Mouse (Mus musculus): ENCODE measurements around the gene Trim44. TPM values are rescaled to one million over a fixed set of nuclear protein-coding genes. Genes with fewer than 3 reads are reported as not detected.

The Trim44 gene
- total RNA-seq, 2 experiments from 2014 or later, result 34.0 to 37.2 TPM

DNA sequence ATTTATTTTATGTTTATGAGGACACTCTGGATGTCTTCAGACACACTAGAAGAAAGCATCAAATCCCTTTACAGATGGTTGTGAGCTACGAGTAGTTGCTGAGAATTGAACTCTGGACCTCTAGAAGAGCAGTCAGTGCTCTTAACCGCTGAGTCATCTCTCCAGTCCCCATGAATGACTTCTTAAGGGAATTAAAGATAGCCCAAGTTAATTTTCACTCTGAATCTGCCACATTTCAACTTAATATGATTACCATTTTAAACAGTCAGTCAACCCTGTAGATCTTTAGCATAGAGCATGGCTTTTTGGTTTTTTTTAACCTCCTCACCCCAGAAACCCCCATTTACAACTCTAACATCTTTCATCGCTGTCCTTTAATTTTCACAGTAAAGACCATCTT, 2.1 kb upstream of the Trim44 start:
- no peak for ATAC-seq (replicated peaks; ENCODE audit: low FRiP score, low TSS enrichment, poor library complexity, severe bottlenecking)

DNA sequence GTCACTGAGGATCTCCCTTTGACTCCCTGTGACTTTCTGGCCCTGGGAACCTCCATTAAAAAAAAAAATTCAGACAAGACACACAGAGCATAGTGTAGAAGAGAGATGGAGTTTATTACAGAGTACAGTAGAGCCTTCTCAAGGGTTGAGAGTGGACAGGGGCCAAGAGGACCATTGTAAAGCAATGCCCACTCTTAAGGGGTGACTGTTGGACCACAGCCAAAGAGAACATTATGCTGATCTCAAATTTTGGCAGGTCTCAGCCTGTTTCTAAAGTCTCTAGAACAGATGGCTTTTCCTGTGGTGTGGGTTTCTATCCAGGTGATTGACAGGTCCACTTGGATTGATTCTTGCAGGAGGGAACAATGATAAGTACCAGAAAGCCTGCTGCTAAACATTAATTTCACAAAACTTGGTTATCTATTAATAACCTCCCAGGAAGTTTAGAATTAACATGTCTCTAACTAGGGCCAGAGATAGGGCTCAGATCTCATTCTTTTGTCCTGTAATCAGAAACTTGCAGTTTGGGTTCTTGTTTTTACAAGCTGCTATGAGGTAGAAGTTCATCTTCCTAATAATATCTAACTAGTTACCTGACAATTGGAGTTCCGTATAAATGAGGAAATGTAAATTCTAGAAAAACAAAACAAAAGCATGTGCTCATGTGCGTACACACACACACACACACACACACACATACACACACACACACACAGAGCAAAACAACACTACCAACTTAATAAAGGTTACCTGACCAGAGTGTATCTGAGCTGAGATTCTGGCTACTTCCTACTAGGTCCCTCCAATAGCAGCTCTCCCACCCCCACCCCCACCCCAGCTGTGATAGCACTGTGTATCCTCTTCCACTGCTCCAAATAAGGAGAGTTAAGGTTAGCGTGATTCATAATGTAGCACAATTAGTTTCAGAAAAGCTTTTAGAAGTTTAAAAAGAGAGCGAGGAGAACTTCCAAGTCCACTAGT, 1.0 kb downstream of the Trim44 start:
- 0 out of 2 replicates have a peak, but pooled peaks have one; percentile 33 for ATAC-seq (replicated peaks; ENCODE audit: low FRiP score, low TSS enrichment, poor library complexity, severe bottlenecking)

DNA sequence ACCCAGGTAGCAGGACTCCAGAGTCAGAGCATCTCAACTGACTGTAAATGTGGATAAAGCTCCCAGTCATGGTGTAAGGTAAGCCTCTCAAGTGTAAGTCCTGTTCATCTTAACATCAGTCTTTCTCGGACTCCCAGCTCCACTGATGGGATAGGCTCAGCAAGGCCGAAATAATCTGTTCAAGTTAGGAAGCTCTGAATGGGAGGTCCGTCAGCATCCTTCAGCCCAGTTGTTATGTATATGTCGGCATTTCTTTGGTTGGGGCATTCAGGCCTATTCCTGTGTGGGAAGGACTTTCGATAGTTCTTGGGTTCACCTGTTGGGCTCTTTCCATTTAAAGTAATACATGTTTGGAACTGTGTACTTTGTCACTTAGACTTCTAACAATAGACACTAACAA, 3.6 kb downstream of the Trim44 start:
- ATAC-seq (replicated peaks; ENCODE audit: low FRiP score, low TSS enrichment, poor library complexity, severe bottlenecking), result no peak

DNA sequence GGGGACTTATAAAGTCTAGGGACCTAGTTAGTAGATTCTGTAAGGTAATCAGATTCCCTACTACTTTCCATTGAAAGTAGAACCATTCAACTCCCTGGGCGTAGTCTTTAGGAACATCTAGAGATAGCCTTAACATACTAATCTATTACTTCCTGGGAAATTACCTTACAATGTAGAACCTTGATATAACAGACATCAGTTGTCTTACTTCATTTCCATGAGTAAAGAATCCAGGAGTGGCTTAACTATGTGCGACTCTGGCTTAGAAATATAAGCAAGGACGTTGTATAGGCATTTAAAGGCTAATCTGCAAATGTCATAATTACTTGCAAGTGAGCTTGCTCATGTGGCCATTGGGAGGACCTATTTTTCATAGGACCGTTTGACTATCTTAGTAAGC, 4.3 kb downstream of the Trim44 start:
- ATAC-seq (replicated peaks; ENCODE audit: low FRiP score, low TSS enrichment, poor library complexity, severe bottlenecking), result no peak

DNA sequence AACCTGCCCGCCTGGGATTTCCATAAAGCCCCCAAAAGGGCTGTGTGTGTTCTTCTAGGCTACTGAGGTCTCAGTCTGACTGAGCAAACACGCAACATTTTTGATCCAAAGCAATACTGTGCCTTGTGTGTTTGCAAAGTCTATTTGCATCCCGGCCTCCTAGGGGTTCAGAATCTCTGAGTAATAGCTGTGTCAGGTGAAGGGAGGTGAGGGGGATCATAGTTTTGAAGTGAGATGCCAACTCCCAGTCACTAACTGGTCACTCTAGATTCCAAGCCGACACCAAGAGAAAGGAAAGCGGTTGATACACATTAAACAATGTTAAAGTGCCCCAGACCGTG, 6.3 kb downstream of the Trim44 start:
- no peak for ATAC-seq (replicated peaks; ENCODE audit: low FRiP score, low TSS enrichment, poor library complexity, severe bottlenecking)

DNA sequence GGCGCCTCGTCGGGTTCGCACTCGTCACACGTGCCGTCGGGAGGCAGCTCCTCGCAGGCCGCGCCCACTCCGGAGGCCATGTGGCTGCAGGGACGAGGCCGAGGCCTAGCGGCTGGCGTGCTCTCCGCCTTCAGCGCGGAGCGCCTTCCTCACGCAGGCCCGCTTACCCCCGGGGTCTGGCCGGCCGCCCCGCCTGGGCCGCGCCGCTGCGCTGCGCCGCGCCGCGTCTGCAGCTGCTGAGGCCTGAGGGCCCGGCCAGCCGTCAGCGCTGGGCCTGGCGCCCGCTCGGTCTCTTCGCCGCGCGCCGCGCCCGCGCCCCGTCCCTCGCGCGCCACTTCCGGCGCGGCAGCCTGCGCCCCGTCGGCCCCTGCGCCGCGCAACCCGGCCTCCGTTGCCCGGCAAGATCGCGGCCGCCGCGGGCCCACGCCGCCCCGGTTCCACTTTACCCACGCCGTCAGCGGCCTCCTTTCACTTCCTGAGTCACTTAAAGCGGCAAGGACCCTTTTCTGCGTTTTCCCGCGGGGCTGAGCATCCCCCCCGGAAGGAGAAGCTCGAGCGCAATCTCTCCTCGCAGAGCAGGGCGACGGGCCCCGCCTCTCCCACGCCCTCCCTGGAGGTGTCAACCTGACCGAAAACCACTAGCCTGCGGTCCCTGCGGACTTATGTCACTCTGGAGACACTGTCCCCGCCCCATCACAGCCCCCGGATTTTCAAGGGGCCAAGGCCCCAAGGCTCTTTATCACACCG, 6.8 kb downstream of the Trim44 start:
- ATAC-seq (replicated peaks; ENCODE audit: low FRiP score, low TSS enrichment, poor library complexity, severe bottlenecking), result peak; percentile 95

DNA sequence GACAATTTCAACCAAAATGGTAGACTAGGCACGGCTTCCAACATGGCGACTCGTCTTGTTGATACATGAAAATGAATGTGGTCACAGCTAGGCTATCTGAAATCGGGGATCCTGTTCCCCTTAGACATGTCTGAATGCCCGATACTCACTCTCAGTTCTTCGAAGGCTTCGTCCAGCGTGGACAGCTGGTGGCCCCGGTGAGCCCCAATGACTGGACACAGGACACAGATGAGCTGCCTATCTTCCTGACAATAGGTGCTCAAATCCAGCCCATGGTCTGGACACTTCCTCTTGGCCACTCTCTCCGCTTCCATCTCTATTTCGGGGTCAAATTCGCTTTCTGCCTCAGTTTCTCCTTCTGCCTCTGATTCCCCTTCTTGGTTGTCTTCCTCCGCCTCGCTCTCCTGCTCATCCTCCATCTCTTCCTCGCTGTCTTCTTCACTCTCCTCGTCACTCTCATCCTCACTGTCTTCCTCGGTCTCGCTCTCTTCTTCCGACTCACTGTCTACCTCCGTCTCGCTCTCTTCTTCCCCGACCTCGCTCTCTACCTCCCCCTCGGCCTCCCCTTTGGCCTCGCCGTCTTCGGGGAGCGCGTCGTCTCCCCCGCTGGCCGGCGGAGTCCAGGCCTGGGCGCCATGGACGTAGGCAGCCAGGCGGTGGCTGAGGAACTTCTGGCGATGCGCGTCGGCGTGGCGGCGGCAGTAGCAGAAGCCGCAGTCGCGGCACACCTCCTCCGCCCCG, 7.6 kb downstream of the Trim44 start:
- no peak for ATAC-seq (replicated peaks; ENCODE audit: low FRiP score, low TSS enrichment, poor library complexity, severe bottlenecking)

DNA sequence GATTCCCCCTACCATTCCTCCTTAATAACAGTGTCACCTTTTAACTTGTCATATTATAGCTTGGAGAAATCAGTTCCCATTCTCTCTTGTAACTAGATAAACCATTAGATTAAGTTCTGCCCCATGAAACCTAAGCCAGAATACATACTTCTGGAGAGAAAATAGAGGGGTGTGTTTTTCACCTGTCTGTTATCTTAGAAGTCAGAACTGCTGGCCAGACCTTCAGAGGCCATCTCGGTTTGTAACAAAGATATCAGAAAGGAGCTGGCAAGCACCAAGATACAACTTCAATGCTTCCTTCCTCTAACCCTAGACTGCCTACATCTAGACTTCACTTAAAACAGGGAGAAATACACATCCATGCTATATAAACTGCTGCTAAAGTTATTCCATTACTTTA, 11.1 kb downstream of the Trim44 start:
- ATAC-seq (replicated peaks; ENCODE audit: low FRiP score, low TSS enrichment, poor library complexity, severe bottlenecking), result 0 out of 2 replicates have a peak, but pooled peaks have one; percentile 15

DNA sequence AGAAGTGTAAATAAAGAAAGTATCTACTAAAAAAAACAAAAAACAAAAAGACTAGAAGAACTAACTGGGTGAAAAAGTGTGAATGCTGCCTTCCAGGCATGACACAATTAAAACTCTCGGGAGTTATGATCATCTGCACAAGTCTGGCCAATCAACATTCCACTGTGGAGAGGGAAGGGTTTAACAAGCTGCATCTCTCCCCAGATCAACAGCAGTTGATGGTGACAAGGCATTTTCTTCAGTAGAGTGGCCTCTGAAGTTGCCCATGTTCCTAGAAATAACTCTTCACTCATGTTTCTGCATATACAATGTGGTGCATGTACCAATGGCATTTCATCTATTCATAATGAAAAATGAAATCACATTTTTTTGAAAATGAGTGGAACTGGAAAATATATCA, 14.2 kb downstream of the Trim44 start:
- no peak for ATAC-seq (replicated peaks; ENCODE audit: low FRiP score, low TSS enrichment, poor library complexity, severe bottlenecking)

DNA sequence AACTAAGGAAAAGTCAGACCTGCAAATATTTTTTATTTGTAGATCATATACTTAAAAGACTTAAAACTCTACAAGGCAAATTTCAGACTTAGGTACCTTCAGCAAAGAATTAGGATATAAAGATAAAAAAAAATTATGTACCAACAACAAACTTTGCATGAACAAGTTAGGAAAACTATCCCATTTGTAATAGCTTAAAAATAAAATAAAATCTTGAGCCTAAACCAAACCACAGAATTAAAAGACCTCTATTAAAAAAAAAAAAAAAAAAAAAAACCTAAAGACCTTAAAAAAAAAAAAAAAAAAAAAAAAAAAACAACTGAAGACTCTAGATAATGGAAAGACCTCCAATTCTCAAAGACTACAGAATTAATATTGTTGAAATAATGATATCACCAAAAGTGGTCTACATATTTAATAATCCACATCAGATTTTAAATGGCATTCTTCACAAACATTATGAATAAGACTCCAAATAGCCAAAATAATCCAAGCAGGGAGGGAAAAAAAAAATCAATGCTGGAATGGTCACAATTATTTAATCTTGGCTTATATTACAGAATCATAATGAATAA, 22.2 kb downstream of the Trim44 start:
- no peak for ATAC-seq (replicated peaks; ENCODE audit: low FRiP score, low TSS enrichment, poor library complexity, severe bottlenecking)

DNA sequence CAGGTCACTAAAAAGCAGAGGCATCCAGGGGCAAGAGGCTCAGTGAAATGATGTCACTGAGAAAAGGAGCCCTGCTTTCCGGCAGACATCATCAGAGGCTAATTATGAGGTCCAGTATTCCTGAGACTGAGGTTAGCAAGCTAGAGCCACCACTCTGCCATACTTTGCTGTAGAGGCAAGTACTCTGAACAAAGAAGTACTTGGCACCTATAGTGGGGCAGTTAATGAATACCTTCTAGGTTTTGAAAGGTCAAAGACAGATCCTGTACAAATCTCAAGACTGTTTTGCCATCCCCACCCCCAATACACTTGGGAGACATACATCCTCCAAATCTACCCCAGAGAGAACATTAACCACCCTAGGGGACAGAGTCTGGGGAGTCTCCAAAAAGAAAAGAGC, 23.1 kb downstream of the Trim44 start:
- ATAC-seq (replicated peaks; ENCODE audit: low FRiP score, low TSS enrichment, poor library complexity, severe bottlenecking), result no peak

DNA sequence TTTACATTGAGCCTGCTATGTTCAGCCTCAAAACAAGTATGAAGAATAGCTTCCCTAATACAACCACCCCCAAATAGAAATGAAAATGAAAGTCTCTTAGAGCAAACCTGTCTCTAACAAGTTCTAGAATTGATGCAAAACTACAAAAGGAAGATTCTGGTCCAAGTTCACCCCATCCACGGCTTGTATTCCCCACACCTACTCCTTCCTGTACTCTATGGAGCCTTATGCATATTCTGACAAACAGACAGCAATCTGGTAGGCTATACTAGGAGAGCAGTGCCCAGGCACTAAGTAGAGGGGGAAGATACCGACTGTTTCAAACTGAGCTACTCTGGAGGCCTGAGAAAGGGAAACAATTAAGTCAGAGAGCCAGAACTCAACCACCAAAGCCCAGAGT, 23.6 kb downstream of the Trim44 start:
- 0 out of 2 replicates have a peak, but pooled peaks have one; percentile 45 for ATAC-seq (replicated peaks; ENCODE audit: low FRiP score, low TSS enrichment, poor library complexity, severe bottlenecking)

DNA sequence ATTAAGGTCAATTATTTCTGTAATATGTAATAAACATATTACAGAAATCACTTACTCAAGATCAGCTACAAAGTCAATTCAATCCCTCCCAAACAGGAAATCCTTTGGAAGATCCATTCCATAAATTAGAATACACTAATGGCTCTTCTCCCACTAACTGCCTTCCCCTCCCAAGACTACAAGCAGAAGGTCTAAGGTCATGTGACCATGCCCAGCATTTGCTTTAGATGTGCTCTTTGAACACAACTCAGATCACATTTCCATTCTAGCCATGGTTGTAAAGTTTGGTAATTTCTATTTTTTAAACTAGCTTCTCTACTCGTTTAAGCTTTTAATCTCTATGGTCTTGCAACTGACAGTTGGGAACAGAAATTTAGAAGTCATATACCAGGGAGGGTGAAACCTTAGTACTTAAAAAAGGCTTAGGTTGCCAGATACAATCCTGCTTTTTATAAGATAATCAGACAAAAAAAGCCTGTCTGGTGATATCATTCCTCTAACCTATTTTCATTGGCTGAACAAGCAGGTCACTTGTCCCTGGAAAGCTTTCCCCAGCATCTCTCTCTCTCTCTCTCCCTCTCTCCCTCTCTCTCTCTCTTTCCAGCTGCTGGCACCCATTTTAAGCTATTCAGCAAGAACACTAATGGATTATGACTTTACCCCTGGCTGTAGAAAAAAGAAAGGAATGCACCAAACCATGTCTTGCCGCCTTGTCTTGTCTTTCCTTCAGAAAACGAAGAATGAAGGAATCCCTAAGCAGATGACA, 24.4 kb downstream of the Trim44 start:
- 0 out of 2 replicates have a peak, but pooled peaks have one; percentile 36 for ATAC-seq (replicated peaks; ENCODE audit: low FRiP score, low TSS enrichment, poor library complexity, severe bottlenecking)

DNA sequence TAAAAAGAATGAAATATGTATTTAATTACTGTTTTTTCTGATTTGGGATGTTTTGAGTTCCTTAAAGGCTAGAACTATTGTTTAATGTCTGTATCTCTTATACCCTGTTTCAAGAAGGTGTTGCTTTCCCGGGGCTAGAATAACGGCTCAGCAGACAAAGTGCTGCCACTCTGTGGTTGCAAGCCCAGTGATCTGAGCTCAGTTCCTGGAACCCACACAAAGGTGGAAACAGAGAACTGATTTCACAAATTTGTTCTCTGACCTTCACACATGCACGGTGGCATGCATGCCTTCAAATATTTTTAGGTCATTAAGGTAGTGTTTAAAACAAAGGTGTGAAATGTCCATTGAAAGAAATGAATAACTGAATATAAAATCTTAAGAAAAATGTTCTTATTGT, 25.1 kb downstream of the Trim44 start:
- no peak for ATAC-seq (replicated peaks; ENCODE audit: low FRiP score, low TSS enrichment, poor library complexity, severe bottlenecking)

DNA sequence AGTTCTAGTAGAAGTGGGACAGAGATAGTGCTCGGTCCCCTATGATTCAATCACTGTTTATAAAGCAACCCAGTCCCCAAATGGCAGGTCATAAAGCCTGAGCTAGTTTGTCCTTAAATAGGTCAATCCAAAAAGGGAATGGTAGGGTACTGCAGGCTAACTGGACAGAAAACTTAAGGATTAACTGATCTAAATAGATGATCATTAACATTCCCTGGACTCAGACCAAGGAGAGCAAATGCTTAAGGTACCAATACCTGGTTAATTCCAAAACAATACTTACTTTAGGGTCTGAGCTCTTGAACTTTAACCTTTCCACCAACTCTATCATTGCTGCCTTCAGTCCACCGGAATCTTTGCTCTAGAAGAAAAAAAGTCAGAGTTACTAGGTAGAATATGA, 27.0 kb downstream of the Trim44 start:
- ATAC-seq (replicated peaks; ENCODE audit: low FRiP score, low TSS enrichment, poor library complexity, severe bottlenecking), result no peak

DNA sequence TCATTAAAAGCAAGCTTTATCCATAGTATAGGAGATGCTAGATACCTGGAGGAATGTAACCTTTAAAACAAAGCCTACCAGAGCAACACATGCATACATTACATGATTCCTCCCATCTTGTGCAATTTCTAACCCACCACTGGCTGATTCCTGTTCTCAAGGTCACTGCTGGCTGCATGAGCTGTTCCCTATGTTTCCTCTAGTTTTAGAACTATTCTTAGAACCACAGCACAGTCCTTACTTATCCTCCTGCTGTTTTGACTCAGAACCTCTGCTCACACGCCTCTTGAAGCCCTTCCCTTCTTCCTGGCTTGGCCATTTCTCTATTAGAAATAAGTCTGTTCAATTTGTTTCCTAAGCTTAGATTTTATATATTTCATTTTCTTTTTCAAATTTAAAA, 28.7 kb downstream of the Trim44 start:
- no peak for ATAC-seq (replicated peaks; ENCODE audit: low FRiP score, low TSS enrichment, poor library complexity, severe bottlenecking)

DNA sequence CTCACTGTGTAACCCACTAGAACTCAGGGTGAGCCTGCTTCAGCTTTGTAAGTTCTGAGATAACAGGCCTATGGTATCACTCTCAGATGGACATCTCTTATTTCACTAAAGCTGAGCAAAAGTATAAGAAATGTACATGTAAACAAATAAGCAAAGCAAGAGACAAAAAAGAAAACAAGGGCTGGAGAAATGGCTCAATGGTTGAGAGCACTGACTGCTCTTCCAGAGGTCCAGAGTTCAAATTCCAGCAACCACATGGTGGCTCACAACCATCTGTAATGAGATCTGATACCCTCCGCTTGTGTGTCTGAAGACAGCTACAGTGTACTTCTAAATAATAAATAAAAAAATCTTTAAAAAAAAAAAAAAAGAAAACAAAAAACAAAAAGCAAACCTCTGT, 29.2 kb downstream of the Trim44 start:
- ATAC-seq (replicated peaks; ENCODE audit: low FRiP score, low TSS enrichment, poor library complexity, severe bottlenecking), result no peak

DNA sequence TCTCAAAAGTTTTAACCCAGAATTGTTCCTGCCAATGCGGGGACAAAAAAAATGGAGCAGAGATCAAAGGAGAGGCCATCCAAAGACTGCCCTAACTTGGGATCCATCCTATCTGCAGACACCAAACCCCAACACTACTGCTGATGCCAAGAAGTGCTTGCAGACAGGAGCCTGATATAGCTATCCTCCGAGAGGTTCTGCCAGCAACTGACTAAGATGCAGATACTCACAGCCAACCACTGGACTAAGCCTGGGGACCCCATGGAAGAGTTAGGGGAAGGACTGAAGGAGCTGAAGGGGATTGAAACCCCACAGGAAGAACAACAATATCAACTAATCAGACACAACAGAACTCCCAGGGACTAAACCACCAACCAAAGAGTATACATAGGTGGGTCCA, 30.3 kb downstream of the Trim44 start:
- ATAC-seq (replicated peaks; ENCODE audit: low FRiP score, low TSS enrichment, poor library complexity, severe bottlenecking), result peak; percentile 78

Data from megakaryocyte-erythroid progenitor cell, adult 5-6 weeks (primary cell).